Mouse (Mus musculus): Measurements from ENCODE around the gene Ifitm3.

DNA sequence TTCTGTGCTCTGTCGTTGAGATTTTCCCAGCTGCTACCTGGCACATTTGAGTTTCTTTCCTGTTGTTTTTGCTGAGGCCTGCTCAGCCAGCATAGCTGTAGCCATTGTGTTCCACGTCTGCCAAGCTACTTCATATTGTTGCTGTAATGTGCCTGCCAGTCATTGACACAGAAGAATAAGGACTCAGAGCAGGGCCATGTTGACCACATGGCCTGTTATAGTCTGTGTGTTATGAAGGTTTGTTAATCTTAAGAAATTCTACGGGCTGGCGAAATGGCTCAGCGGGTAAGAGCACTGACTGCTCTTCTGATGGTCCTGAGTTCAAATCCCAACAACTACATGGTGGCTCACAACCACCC lies 16.1 kb upstream of the Ifitm3 start:
- TF ChIP-seq CTCF (IDR thresholded peaks at IDR 0.05; ENCODE audit: insufficient read depth, low read depth, low read length) (no peak), POLR2A (IDR thresholded peaks at IDR 0.05; ENCODE audit: insufficient read depth, low read depth, low read length) (no peak)
